Mouse (Mus musculus): ENCODE measurements around the gene Snrnp25.
A peak's percentile ranks its signal among the peaks of the same experiment; 100 is the strongest.

Snrnp25 gene

DNA sequence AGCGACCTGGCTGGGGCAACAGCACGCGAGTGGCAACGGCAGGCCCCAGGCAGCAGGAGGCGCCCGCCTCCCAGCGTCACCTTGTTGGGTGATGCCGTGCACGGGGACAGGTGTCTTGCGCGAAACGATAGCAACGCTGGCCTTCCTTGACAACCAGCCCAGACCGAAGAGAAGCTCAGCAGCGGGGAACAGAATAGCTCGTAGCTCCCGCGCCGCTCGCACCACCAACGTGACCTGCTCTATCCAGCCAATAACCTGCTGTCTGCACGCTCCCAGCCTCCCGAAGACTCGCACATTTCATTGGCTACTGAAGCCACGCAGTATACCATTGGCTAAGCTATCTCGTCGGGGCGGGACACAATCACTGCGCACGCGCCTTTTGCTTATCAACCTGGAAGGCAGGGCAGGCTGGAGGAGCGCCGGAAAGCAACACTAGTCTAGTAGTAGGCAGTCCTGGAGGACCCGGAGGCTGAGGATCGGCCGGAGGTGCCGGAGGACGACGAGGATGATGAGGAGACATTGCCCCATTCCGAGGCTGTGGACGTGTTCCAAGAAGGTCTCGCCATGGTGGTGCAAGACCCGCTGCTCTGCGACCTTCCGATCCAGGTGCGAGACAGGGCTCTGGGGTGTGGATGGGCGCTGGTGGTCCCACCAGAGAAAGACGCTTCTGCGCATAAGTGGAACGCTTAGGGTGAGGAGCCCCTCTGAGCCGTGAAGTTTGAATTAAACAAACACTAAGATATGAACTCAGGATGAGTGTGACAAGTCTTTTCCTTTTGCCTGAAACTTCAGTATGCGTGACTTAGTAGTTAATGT lies at the start of gene Snrnp25:
Gene Snrnp25, plus strand, starts transcription at position 358 of the 816 bp plus-strand sequence.
- DNase-seq: peak; percentile 96

- no peak for DNase-seq
Observed at GRCm38 (mm10) chr11:32156854-32157630, 48.2 kb upstream of the Snrnp25 start.

- DNase-seq: no peak
Observed at GRCm38 (mm10) chr11:32157791-32158594, 47.2 kb upstream of the Snrnp25 start.

- no peak for DNase-seq
Observed at GRCm38 (mm10) chr11:32159176-32159575, 46.0 kb upstream of the Snrnp25 start.

- DNase-seq: no peak
Observed at GRCm38 (mm10) chr11:32160341-32160740, 44.9 kb upstream of the Snrnp25 start.

DNA sequence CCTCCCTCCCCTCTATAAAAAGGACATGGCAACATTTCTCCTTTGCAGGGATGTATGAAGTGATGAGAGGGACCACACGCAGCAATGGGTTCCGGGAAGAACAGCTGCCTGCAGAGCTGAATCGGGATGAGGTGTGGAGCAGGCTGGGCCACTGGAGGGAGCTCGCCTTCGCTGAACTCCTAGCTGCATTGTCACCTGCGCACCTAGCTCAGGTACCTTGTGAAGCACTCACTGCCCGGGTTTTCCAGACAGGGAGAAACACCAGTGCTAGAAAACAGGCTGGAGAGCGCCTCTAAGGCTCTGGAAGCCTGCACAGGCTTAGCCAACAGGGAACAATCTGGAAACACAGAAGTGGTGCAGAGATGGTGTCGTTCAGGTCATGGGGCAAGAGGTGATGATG lies 43.7 kb upstream of the Snrnp25 start:
- DNase-seq: peak; percentile 48

DNA sequence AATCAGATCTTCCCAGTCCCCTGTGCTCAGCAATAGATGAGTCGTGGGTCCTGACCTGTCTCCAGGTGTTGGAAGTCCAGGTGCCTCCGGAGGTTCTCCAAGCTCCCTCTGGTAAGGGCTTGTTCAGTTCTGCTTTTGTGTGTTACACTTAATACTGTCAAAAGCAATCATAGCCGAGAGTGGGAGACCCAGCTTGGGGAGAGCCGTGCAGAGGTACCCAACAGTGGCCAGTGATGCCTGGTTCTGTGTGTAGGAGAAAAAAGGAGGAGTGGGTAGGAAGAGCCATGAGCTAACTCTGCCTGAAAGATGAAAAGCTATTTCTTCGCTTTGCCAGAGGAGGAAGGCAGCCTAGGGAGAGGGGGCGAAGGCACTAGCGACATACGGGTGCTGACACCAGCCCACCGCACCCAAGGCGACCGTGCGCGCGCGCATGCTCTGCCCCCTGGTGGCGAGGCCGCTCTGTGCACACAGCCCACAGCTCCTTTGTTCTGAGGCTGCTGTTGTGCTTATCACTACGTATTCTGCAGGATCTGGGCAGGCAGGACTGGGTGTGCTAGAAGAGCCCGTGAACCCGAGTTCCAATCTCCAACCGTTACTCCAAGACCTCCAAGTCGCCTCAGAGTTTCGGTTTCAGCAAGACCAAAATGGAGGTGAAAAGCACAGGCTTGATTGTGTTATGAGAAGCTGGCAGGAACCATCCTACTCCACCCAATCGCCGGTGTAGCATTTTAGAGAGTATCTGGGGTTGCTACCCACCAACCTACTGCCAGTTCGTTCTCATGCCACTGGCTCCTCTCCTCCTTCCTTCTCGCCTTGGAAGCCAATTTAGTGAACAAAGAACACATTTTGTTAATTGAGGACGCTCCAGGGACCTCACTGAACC lies 43.1 kb upstream of the Snrnp25 start:
- DNase-seq: peak; percentile 71

GRCm38 (mm10) chr11:32166683-32167082 lies 38.5 kb upstream of the Snrnp25 start:
- DNase-seq: no peak

DNA sequence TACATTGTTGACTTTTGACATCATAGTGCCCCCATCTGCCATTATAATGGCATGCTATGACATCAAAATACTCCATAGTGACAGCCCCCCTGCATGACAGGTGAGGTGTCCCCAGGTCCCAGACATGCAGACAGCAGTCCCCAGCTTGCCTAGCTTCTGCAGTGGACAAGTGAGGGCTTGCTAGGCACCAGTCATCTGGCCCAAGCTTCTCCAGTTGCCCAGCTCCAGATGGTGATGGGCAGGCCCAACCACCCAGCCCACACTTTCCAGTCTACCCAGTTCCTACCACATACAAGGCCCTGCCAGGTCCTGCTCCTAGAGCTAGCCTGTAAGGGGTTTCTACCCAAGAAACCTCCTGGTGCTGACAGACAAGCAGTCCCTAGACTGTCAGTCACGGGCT lies 26.7 kb upstream of the Snrnp25 start:
- DNase-seq: no peak

- DNase-seq: no peak
Observed at GRCm38 (mm10) chr11:32181246-32181645, 24.0 kb upstream of the Snrnp25 start.

DNA sequence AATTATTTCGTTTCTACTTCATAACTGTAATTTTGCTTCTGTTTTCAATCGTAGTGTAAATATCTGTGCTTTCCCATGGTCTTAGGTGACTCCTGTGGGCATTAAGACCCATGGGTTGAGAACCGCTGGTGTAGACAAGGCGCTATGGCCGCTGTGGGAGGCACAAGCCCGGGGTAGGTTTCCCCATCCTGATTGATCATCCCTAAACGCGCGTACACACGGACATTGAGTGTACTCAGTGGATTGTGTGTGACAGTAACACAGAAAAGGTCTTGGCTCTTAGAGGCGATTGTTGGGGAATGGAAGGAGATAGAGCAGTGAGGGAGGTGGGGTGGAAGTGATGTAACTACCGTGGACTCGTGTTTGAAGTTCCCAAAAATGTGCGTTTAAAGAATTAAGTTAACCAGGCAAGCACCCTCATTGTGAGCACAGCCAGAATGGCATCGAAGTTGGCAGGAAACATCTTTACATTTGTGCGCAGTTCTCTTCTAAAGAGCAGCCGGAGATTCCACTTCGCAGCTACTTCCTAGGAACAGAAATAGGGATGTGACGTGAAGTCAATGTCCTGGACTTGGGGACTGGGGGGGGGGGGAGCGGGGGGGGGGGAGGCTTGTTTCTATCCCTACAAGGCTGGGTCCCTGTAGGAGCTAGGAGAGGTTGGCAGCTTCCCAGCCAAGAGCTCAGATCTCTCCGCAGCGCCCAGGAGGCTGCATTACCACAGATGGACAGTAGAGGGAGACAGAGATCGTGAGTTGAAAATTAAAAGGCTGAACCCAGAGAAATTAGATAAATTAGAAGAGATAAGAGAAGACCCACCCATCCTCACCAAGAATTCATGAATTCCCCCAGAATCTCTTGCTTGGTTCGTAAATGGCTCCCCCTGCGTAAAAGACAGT lies 23.0 kb upstream of the Snrnp25 start:
- peak; percentile 81 for DNase-seq

DNA sequence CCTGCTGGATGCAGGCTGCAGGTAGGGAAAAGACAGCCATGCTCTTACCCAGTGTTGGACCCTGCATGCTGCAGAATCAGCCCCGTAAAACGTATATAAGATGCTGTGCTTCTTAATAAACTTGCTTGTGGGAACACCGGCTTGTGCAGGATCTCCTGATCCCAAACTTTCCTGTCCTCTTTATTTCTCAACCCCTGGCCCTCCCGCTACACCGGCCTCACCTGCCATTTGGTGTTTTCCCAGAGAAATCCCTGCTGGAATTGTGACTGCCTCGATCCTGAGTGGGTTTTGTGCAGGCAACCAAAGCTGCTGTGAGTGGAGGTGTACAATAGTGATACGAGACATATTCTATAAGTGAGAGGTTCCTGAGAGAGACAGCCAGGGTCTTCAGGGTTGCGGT lies 20.7 kb upstream of the Snrnp25 start:
- no peak for DNase-seq

DNA sequence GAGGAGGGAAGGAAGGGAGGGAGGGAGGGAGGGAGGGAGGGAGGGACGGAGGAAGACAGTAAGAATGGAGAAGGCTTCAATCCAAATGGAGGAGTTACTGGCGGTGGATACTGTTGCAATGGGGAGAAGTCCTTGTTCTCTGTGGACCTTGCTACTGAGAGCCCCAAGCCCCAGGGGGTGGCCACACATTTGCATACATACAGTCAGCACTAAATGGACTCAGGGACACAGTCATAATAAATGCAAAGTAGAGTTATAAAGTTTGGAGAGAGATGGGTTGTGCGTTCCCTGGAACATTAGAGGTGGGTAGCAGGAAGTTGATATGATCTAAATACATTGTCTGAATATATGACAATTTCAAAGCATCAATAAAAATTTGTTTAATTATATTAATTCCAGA lies 19.2 kb upstream of the Snrnp25 start:
- no peak for DNase-seq

DNA sequence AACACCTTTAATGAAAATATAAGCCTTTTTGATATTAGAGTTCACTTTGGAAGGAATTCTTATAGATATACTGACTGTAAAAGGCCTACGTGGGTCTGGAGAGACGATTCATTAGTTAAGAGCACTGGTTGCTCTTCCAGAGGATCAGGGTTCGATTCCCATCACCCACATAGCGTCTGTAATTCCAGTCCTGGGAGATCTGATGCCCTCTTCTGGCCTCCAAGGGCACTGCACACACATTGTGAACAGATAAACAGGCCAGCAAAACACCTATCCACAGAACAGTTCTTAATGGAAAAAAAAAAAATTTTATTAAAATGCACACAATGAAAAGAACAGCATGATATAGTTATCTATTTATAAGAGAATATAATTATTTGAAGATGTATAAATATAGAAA lies 18.0 kb upstream of the Snrnp25 start:
- no peak for DNase-seq

DNA sequence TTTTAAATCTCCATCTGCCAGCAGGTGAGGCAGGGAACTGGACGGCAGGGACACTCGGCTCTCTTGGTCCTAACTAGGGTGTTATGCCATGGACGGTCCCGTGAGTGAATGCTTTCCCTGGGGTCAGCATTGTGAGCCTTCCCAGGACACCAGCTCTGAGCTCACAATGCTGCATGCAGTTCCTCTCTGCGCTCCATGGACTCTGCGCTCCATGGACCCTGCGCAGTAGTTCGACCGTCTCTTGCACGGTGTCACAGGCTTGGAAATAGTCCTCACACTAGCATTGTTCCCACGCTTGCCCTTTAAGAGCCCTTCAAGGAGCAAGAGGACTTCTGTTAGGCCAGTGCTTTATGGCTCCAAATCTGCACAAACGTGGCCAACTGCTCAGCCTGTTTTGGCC lies 16.3 kb upstream of the Snrnp25 start:
- no peak for DNase-seq

DNA sequence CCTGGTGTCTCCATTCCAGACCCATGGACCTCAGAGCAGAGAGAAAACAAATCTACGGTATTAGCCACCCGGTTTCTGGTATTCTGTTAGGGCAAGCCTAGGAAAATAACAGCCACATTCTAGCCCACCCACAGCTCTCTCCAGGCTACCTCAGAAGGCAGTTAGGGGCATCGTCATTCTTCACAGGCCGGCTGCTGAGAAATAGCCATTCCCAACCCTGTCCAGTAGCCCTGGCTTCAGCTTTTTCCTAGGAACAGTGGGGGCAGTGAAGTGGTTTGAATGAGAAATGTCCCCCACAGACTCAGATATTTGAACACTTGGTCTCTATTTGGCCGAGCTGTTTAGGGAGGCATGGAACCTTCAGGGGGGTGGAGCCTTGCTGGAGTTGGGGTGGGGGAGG lies 15.8 kb upstream of the Snrnp25 start:
- DNase-seq: no peak

- no peak for DNase-seq
Observed at GRCm38 (mm10) chr11:32190119-32190518, 15.1 kb upstream of the Snrnp25 start.

DNA sequence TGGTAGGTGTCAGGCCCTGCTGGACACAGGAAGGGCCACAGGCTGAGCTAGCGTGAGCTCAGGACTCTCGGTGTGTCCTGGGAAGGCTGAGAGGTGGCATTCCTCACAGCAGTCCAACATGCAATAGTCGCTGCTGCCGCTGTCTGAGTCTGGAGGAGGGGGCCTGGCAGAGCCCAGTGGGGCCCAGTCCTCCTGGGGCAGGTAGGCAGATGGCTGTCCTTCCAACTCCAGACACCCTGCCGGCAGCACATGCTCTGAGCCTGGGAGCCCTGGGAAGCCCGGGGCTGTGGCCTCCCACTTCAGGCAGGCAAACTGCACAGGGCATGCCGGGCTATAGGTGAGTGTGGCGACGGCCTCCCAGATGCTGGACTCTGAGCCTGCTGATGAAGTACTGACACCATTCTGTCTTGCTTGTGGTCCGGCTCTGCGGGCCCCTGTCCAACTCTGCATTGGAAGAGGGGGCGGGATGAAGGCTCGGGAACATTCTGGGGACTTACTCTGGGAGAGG lies 14.6 kb upstream of the Snrnp25 start:
- no peak for DNase-seq

GRCm38 (mm10) chr11:32193156-32193555 lies 12.1 kb upstream of the Snrnp25 start:
- DNase-seq: no peak

DNA sequence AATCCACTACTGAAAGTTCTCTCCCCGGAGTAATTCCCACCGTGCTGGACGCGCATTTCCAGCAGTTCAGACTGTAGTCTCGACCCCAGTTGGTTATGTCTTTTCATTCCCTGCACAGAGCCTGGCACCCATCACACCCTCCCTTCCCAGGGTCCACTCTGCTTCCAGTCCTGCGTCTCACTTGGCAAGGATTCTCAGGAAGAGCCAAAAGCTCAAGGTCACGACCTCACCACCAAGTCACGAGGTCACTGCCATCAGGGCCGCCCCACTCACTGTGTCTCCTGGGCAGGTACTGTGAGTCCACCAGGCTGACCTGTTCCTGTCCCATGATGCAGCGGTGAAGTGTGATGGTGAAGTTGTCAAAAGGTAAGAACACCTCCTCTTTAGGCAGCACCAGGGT lies 11.1 kb upstream of the Snrnp25 start:
- DNase-seq: no peak

DNA sequence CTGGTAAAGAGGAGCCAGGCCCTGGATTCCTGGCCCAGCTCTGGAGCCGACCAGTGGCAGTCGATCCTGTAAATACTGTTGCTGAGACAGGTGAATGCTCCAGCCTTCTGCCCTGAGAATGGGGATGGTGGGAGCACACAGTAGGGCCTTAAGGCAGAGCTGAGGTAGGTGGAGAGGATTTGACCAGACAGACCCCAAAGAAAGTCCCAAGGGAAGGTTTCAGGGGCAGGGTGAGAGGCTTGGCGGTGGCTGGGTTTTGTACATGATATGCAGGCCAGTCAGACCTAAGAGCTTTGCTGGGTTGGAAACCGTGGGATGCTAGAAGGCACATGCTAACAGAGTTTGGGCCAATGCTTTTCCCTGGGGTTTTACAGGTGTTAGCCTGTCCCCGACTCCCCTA lies 10.6 kb upstream of the Snrnp25 start:
- DNase-seq: no peak
